Mouse (Mus musculus) neural tube, embryonic 11.5 days (tissue): ENCODE measurements around the gene Slc5a11. TPM values are rescaled to one million over a fixed set of nuclear protein-coding genes. Genes with fewer than 3 reads are reported as not detected.

Experiments
- ATAC-seq: fragments of 200-750 bp; cut with Nextera tagmentation; 2 replicates; pipeline ENCODE4 v1.8.0; 2017; ENCODE audit warnings: moderate number of reproducible peaks, mild to moderate bottlenecking, moderate TSS enrichment, moderate library complexity; ENCODE audit not compliant: insufficient read depth, low FRiP score, low TSS enrichment
- DNase-seq: peaks from one replicate; pipeline ENCODE4 v3.0.0-alpha.2; 2015; ENCODE audit warnings: low spot score
- H3K27ac ChIP-seq: fragments of 300-500 bp; sonication (generic); 2 replicates; pipeline ENCODE4 v1.5.1; 2014; ENCODE audit warnings: low read depth, mild to moderate bottlenecking, low read length
- H3K27me3 ChIP-seq: fragments of 300-500 bp; sonication (generic); 2 replicates; pipeline ENCODE4 v1.6.1; 2014; ENCODE audit warnings: mild to moderate bottlenecking, low read length, mixed read lengths; ENCODE audit not compliant: control insufficient read depth, insufficient read depth
- H3K36me3 ChIP-seq: fragments of 300-500 bp; sonication (generic); 2 replicates; pipeline ENCODE4 v1.6.1; 2014; ENCODE audit warnings: mild to moderate bottlenecking, low read length, moderate library complexity, mixed read lengths; ENCODE audit not compliant: control insufficient read depth, insufficient read depth
- H3K4me1 ChIP-seq: fragments of 300-500 bp; sonication (generic); 2 replicates; pipeline ENCODE4 v1.6.1; 2014; ENCODE audit warnings: low read length, mixed read lengths; ENCODE audit not compliant: control insufficient read depth, insufficient read depth
- H3K4me2 ChIP-seq: fragments of 300-500 bp; sonication (generic); 2 replicates; pipeline ENCODE4 v1.6.1; 2014; ENCODE audit warnings: low read depth, mild to moderate bottlenecking, moderate library complexity
- H3K4me3 ChIP-seq: fragments of 300-500 bp; sonication (generic); 2 replicates; pipeline ENCODE4 v1.5.1; 2014; ENCODE audit warnings: low read depth, low read length
- H3K9ac ChIP-seq: fragments of 300-500 bp; sonication (generic); 2 replicates; pipeline ENCODE4 v1.6.1; 2014; ENCODE audit warnings: mild to moderate bottlenecking, low read length
- H3K9me3 ChIP-seq: fragments of 300-500 bp; sonication (generic); 2 replicates; pipeline ENCODE4 v1.6.1; 2016; ENCODE audit warnings: low read length; ENCODE audit not compliant: control insufficient read depth
- WGBS: fragments of 180-500 bp; shearing (Covaris S2); extraction: QIAGEN DNeasy Blood & Tissue Kit; methylation state at CpG from one replicate; pipeline ENCODE4 v1.1.7; 2014; 5-methylcytosine and 5-hydroxymethylcytosine counted together
- polyA plus RNA-seq: library from polyadenylated mRNA; unstranded; fragments of >200 nt; fragmentation: Nextera tagmentation; extraction: Ambion mirVana; gene quantifications from 2 replicates; pipeline ENCODE4 v1.2.1, GENCODE M21; 2014

Gene Slc5a11
- polyA plus RNA-seq, 1 experiment from 2014 or later = not detected

- no peak overlapping the region for H3K4me2 ChIP-seq
- H3K9ac ChIP-seq = no peak overlapping the region
- H3K27ac ChIP-seq = no peak overlapping the region
- WGBS = 83% methylated on average over 4 of the region's 4 CpGs
- H3K36me3 ChIP-seq = peaks cover 44% of the 10 kb centered on the region
- no peaks in the 10 kb centered on the region for H3K27me3 ChIP-seq
- no peak for DNase-seq
- no peak for ATAC-seq
- H3K4me3 ChIP-seq = no peak overlapping the region
- no peaks in the 10 kb centered on the region for H3K9me3 ChIP-seq
- H3K4me1 ChIP-seq = no peaks in the 10 kb centered on the region
Measured at GRCm38 (mm10) chr7:123187246-123187645, 27.3 kb upstream of the Slc5a11 start.

DNA sequence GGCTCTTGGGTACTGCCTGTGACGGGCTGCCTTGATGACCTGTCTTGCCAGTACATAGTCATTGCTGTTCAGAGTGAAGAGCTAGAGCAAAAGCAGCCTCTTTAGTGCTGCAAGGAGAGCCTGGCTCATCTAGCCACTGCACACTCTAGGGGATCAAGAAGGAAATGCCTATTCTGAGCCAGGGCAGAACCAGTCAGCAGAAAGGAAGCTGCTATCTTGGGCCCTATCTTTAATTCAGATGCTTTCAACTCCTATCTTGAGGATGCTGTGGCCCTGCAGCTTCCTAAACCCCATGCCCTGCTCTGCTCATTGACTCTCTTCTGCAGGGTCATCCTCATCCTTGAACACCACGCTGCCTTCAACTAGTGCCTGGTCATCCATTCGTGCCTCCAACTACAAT lies 26.1 kb upstream of the Slc5a11 start:
- Histone ChIP-seq H3K4me1 (no peaks in the 10 kb centered on the region), H3K4me2 (no peak overlapping the region), H3K36me3 (peaks cover 45% of the 10 kb centered on the region), H3K9ac (no peak overlapping the region), H3K9me3 (no peaks in the 10 kb centered on the region), H3K27ac (no peak overlapping the region), H3K27me3 (no peaks in the 10 kb centered on the region), H3K4me3 (no peak overlapping the region)
- DNase-seq (no peak), ATAC-seq (no peak)
- 94% methylated on average over 3 of the region's 3 CpGs for WGBS

DNA sequence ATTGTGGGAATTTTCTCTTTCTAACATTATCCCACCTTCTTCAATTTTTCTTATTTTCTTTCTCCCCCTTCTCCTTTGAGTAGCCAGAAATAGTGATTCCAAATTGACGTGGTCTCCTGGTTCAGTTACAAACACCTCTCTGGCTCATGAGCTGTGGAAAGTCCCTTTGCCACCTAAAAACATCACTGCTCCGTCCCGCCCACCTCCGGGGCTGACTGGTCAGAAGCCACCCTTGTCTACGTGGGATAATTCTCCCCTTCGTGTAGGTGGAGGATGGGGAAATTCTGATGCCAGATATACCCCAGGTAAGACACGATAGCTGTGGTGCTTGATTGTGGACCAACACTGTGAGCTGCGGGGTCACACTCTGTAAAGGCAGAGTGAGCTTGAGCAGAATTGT lies 24.8 kb upstream of the Slc5a11 start:
- H3K27ac ChIP-seq = no peak overlapping the region

DNA sequence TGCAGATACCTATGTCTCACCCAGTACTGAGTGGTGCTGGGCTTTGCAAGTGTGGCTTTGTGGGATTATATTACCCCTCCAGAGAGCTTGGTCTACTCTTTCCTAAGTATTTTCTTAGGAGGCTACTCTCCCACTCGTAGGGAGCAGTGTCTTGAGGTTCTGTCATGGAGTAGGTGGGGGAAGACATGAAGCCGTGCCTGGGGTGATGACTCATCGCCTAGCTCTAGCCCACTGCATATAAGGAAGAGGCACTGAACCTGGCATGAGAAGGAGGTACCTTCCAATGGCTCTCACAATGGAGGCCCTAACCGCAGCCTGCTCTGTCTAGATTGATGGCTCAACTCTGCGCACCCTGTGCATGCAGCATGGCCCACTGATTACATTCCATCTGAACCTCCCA lies 22.8 kb upstream of the Slc5a11 start:
- Histone ChIP-seq H3K27me3 (no peaks in the 10 kb centered on the region), H3K9ac (no peak overlapping the region), H3K9me3 (no peaks in the 10 kb centered on the region), H3K27ac (no peak overlapping the region), H3K36me3 (peaks cover 44% of the 10 kb centered on the region), H3K4me3 (no peak overlapping the region), H3K4me2 (no peak overlapping the region), H3K4me1 (no peaks in the 10 kb centered on the region)
- no peak for ATAC-seq
- DNase-seq = no peak
- 91% methylated on average over 5 of the region's 5 CpGs for WGBS

More for the DNA sequence above, 24.8 kb upstream of the Slc5a11 start:
- Histone ChIP-seq H3K9me3 (no peaks in the 10 kb centered on the region), H3K4me2 (no peak overlapping the region), H3K4me1 (no peaks in the 10 kb centered on the region), H3K36me3 (peaks cover 43% of the 10 kb centered on the region), H3K27me3 (no peaks in the 10 kb centered on the region), H3K9ac (no peak overlapping the region), H3K4me3 (no peak overlapping the region)
- ATAC-seq (no peak), DNase-seq (no peak)
- WGBS = 95% methylated on average over 8 of the region's 8 CpGs

DNA sequence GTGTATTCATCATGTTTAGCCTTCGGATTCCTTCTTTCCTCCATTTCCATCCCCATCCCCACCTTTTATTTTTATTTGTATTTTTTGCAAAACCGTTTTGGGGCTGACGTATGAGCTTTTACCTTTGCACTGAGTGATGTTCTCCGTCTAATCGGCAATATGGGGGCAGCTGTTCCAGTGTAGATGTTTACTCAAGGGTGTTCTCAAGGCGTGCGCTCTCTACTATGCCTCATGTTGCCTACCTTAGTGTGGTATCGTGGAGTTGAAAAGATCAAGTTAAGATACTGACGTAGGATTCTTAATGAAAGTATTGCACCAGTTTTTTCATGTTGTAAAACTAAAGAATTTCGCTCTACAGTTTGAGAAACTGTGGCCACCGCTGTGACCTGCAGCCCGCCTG lies 21.4 kb upstream of the Slc5a11 start:
- DNase-seq (no peak), ATAC-seq (no peak)
- Histone ChIP-seq H3K27ac (no peak overlapping the region), H3K9ac (no peak overlapping the region), H3K9me3 (no peaks in the 10 kb centered on the region), H3K4me1 (no peaks in the 10 kb centered on the region), H3K27me3 (no peaks in the 10 kb centered on the region), H3K4me2 (no peak overlapping the region), H3K36me3 (peaks cover 37% of the 10 kb centered on the region), H3K4me3 (no peak overlapping the region)
- 94% methylated on average over 12 of the region's 12 CpGs for WGBS

GRCm38 (mm10) chr7:123194696-123195095 lies 19.9 kb upstream of the Slc5a11 start:
- Histone ChIP-seq H3K4me1 (no peaks in the 10 kb centered on the region), H3K4me3 (no peak overlapping the region), H3K27ac (no peak overlapping the region), H3K36me3 (peaks cover 29% of the 10 kb centered on the region), H3K27me3 (no peaks in the 10 kb centered on the region), H3K9me3 (no peaks in the 10 kb centered on the region), H3K4me2 (no peak overlapping the region), H3K9ac (no peak overlapping the region)
- WGBS = 91% methylated on average over 8 of the region's 8 CpGs
- ATAC-seq (no peak), DNase-seq (no peak)

DNA sequence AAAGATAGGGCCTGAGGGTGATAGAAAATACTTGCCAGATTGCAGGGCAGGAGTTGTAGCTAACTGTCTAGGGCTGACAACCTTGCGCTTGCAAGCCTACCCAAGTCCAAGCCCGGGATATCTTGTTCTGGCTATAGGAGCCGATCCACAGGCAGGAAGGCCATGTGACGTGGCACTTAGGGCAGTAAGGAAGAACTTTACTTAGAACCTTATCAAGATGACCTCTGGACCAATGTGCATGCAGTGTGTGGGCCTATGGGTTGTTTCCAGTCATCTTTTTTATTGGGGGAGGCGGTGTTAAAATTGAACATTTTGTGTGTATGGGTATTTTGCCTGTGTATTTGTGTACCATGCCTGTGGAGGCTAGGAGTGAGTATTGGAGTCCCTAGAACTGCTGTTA lies 18.1 kb upstream of the Slc5a11 start:
- DNase-seq = no peak
- 97% methylated on average over 5 of the region's 5 CpGs for WGBS
- no peak overlapping the region for H3K4me2 ChIP-seq
- H3K9me3 ChIP-seq = no peaks in the 10 kb centered on the region
- no peak overlapping the region for H3K9ac ChIP-seq
- no peaks in the 10 kb centered on the region for H3K27me3 ChIP-seq
- no peak overlapping the region for H3K4me3 ChIP-seq
- no peak for ATAC-seq
- H3K4me1 ChIP-seq = no peaks in the 10 kb centered on the region
- peaks cover 17% of the 10 kb centered on the region for H3K36me3 ChIP-seq
- H3K27ac ChIP-seq = no peak overlapping the region

DNA sequence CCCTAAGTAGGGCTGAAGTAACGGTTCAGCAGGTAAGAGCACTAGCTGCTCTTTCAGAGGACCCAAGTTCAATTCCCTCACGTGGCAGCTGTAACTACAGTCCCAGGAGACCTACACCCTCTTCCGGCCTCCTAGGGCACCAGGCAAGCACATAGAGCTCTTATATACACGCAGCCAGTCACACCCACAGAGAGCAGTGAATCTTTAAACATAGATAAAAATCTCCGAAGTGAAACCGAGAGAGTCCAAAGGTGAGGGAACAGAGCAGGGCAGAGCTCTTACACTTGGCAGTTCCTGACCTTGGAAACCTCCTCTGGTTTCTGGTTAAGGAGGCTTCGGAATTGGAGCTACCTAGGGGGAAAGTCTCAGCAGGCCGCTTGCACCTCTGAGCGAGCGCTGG lies 15.9 kb upstream of the Slc5a11 start:
- DNase-seq (no peak), ATAC-seq (no peak)
- Histone ChIP-seq H3K4me2 (no peak overlapping the region), H3K36me3 (peaks cover 4% of the 10 kb centered on the region), H3K27ac (no peak overlapping the region), H3K27me3 (no peaks in the 10 kb centered on the region), H3K4me1 (no peaks in the 10 kb centered on the region), H3K4me3 (no peak overlapping the region), H3K9me3 (no peaks in the 10 kb centered on the region), H3K9ac (no peak overlapping the region)
- WGBS = 74% methylated on average over 10 of the region's 10 CpGs

- Histone ChIP-seq H3K36me3 (peaks cover 4% of the 10 kb centered on the region), H3K4me1 (no peaks in the 10 kb centered on the region), H3K9ac (no peak overlapping the region), H3K9me3 (no peaks in the 10 kb centered on the region), H3K27me3 (no peaks in the 10 kb centered on the region), H3K27ac (no peak overlapping the region), H3K4me2 (no peak overlapping the region), H3K4me3 (no peak overlapping the region)
- WGBS = 76% methylated on average over 3 of the region's 3 CpGs
- DNase-seq (no peak), ATAC-seq (no peak)
Measured at GRCm38 (mm10) chr7:123199151-123199550, 15.4 kb upstream of the Slc5a11 start.
